Mouse (Mus musculus) neural tube, embryonic 15.5 days (tissue): ENCODE results near the gene Nfkbil1. TPM values are rescaled to one million over a fixed set of nuclear protein-coding genes. Genes with fewer than 3 reads are reported as not detected.

Experiments
- ATAC-seq: fragments of 200-750 bp; cut with Nextera tagmentation; 2 replicates; pipeline ENCODE4 v1.8.0; 2017; ENCODE audit warnings: mild to moderate bottlenecking, moderate TSS enrichment, moderate library complexity; ENCODE audit not compliant: low FRiP score
- H3K27ac ChIP-seq: fragments of 300-500 bp; sonication (generic); replicated peaks from 2 replicates; pipeline ENCODE4 v1.5.1; 2015; ENCODE audit warnings: mild to moderate bottlenecking, inconsistent platforms
- H3K27me3 ChIP-seq: fragments of 300-500 bp; sonication (generic); replicated peaks from 2 replicates; pipeline ENCODE4 v1.6.1; 2015; ENCODE audit warnings: inconsistent platforms
- H3K36me3 ChIP-seq: fragments of 300-500 bp; sonication (generic); 2 replicates; pipeline ENCODE4 v1.6.1; 2015; ENCODE audit warnings: inconsistent platforms
- H3K4me1 ChIP-seq: fragments of 300-500 bp; sonication (generic); 2 replicates; pipeline ENCODE4 v1.6.1; 2015; ENCODE audit warnings: inconsistent platforms
- H3K4me2 ChIP-seq: fragments of 300-500 bp; sonication (generic); 2 replicates; pipeline ENCODE4 v1.6.1; 2015; ENCODE audit warnings: inconsistent platforms, mild to moderate bottlenecking, moderate library complexity
- H3K4me3 ChIP-seq: fragments of 300-500 bp; sonication (generic); replicated peaks from 2 replicates; pipeline ENCODE4 v1.5.1; 2015; ENCODE audit warnings: mild to moderate bottlenecking, inconsistent platforms
- H3K9ac ChIP-seq: fragments of 300-500 bp; sonication (generic); replicated peaks from 2 replicates; pipeline ENCODE4 v1.6.1; 2015; ENCODE audit warnings: mild to moderate bottlenecking, inconsistent platforms
- H3K9me3 ChIP-seq: fragments of 300-500 bp; sonication (generic); replicated peaks from 2 replicates; pipeline ENCODE4 v1.6.1; 2016; ENCODE audit warnings: inconsistent platforms
- WGBS: fragments of 180-500 bp; shearing (Covaris S2); methylation state at CpG from one replicate; pipeline ENCODE4 v1.1.7; 2015; ENCODE audit warnings: mixed read lengths; 5-methylcytosine and 5-hydroxymethylcytosine counted together
- polyA plus RNA-seq: library from polyadenylated mRNA; unstranded; fragments of >200 nt; fragmentation: Nextera tagmentation; extraction: Ambion mirVana; gene quantifications from 2 replicates; pipeline ENCODE4 v1.2.1, GENCODE M21; 2015

Nfkbil1 gene
- polyA plus RNA-seq, result 11.2 and 12.1 TPM in 2 replicates

DNA sequence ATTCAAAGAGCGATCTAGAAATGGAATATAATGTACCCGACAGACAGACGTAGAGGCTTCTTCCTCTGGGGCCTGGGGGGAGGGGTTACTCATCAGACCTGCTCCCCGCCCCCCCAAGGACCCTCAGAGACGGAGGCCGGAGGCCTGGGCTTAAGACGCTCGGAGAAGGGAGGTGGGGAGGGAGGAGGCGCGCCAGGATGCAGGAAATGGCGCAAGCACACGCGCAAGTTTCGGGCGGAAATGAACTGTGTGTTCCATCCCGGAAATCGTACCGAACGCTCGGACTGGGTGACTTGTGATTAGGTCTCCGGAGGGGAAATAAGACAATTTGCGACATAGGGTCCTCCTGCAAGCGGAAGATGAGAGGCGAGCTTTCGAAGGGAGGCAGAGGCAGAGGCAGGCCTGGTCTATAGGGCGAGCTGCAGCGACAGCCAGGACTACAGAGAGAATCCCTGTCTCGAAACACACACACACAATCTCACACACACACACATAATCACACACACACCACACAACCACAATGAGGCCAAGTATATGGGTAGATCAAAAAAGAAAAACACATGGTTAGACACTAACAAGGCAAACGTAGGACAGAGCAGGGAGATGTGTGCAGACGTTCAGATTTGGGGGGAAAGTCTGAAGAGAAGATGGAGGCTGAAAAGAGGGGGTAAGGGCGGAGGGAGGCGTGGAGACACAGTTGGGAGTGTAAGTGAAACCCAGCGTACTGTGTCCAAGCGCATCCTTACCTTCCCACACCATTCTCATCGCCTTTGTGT, at the start of gene Nfkbil1:
Nfkbil1 (minus strand) TSS at position 179 of the 776 bp plus-strand sequence.
- Histone ChIP-seq H3K36me3 (peaks cover 9% of the 10 kb centered on the region), H3K27ac (peak within 1 kb of the TSS; percentile 92), H3K4me1 (peaks cover 59% of the 10 kb centered on the region), H3K27me3 (no peaks in the 10 kb centered on the region), H3K9ac (peak within 1 kb of the TSS; percentile 68), H3K9me3 (no peaks in the 10 kb centered on the region), H3K4me2 (peak within 1 kb of the TSS; percentile 95), H3K4me3 (peak within 1 kb of the TSS; percentile 54)
- WGBS, result under 1% methylated on average over 35 of the region's 35 CpGs
- ATAC-seq, result peak; percentile 85

- Histone ChIP-seq H3K9ac (no peak overlapping the region), H3K4me3 (no peak overlapping the region), H3K27me3 (0 out of 2 replicates have a peak, but pooled peaks cover 5% of the 10 kb centered on the region), H3K4me2 (no peak overlapping the region), H3K27ac (no peak overlapping the region), H3K9me3 (no peaks in the 10 kb centered on the region), H3K36me3 (no peaks in the 10 kb centered on the region), H3K4me1 (no peaks in the 10 kb centered on the region)
- WGBS, result 77% methylated on average over 3 of the region's 3 CpGs
- ATAC-seq, result no peak
Observed at GRCm38 (mm10) chr17:35280276-35280675, 44.7 kb upstream of the Nfkbil1 start.

- H3K27ac ChIP-seq, result no peak overlapping the region
- H3K4me1 ChIP-seq, result no peaks in the 10 kb centered on the region
- H3K4me2 ChIP-seq, result no peak overlapping the region
- 92% methylated on average over 13 of the region's 13 CpGs for WGBS
- no peaks in the 10 kb centered on the region for H3K36me3 ChIP-seq
- no peak for ATAC-seq
- H3K9me3 ChIP-seq, result no peaks in the 10 kb centered on the region
- no peak overlapping the region for H3K4me3 ChIP-seq
- 0 out of 2 replicates have a peak, but pooled peaks cover 5% of the 10 kb centered on the region for H3K27me3 ChIP-seq
- H3K9ac ChIP-seq, result no peak overlapping the region
Observed at GRCm38 (mm10) chr17:35278957-35279688, 43.5 kb upstream of the Nfkbil1 start.

DNA sequence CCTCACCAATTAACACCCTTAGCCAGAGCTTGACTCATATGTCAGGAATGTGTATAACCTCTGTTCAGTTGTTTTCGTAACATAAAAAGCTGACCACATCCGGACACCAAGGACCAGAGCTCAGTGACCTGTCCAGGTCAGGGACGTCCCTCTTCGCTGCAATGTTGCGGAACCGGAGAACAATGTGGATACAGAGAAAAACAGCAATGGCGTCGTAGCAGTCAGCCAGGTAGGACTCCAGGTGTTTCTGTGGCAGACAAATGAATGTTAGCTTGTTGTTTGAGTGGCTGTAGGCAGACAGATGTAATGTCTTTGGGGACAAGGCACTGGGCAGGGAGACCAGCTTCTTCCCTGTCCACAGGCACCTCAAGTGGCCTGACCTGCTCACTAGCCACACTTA, 42.5 kb upstream of the Nfkbil1 start:
- Histone ChIP-seq H3K9me3 (no peaks in the 10 kb centered on the region), H3K9ac (no peak overlapping the region), H3K27ac (no peak overlapping the region), H3K4me1 (no peaks in the 10 kb centered on the region), H3K36me3 (no peaks in the 10 kb centered on the region), H3K27me3 (0 out of 2 replicates have a peak, but pooled peaks cover 5% of the 10 kb centered on the region), H3K4me3 (no peak overlapping the region), H3K4me2 (no peak overlapping the region)
- ATAC-seq, result no peak
- 89% methylated on average over 8 of the region's 8 CpGs for WGBS

DNA sequence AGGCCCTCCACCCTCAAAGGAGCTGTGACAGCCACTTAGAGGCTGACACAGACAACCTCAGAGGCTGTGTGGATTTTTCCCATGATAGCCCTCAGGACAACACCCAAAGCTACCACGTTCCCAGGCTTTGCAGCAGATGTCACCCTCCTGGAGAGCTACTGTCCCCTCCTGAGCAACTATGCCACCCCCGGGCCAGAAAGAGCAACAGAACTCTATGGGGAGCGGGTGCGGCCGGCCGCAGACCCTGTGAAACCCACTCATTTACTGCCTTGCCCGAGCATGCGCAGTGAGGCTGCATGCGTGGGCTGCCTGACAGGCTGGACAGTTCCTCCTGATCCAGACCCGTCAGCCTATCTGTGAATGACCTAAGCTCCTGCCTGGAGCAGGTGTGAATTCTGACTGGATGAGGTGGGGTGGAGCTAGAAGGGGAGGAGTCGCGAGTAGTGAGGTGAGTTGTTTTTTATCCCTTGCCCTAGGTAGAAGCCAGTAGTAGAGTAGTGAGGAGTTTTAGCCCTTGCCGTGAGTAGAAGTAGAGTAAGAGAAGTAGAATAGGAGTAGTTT, 40.8 kb upstream of the Nfkbil1 start:
- H3K36me3 ChIP-seq, result no peaks in the 10 kb centered on the region
- no peak overlapping the region for H3K27ac ChIP-seq
- H3K27me3 ChIP-seq, result 0 out of 2 replicates have a peak, but pooled peaks cover 5% of the 10 kb centered on the region
- 26% methylated on average over 13 of the region's 13 CpGs for WGBS
- H3K9me3 ChIP-seq, result no peaks in the 10 kb centered on the region
- H3K9ac ChIP-seq, result no peak overlapping the region
- H3K4me3 ChIP-seq, result peak overlapping the region; percentile 14; the same call in 1 of the 2 replicates
- H3K4me1 ChIP-seq, result no peaks in the 10 kb centered on the region
- ATAC-seq, result no peak
- peak overlapping the region; percentile 38 for H3K4me2 ChIP-seq

DNA sequence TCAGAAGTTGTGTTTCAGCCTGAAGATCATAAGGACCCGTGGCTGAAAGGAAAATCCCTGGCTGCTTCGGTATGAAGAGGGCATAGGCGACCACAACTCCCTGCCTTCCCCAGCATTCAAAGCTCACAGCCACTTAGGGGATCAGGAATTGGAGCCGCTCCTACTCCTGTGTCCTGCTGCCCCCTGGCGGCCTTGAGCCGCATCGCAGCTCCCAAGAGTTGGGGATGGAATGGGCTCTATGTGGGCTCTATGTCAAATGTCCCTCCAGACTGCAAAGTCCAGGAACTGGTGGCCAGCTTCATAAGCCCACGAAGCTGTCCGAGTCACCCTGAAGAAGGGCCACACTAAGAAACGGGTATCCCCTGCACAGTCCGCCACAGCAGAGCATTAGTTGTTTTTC, 39.2 kb upstream of the Nfkbil1 start:
- H3K4me3 ChIP-seq, result no peak overlapping the region

GRCm38 (mm10) chr17:35272249-35272648, 36.7 kb upstream of the Nfkbil1 start:
- no peak for ATAC-seq
- WGBS, result 70% methylated on average over 3 of the region's 3 CpGs
- H3K4me1 ChIP-seq, result no peaks in the 10 kb centered on the region

More for the DNA sequence above, 39.2 kb upstream of the Nfkbil1 start:
- H3K27me3 ChIP-seq, result 0 out of 2 replicates have a peak, but pooled peaks cover 5% of the 10 kb centered on the region
- no peaks in the 10 kb centered on the region for H3K4me1 ChIP-seq
- no peaks in the 10 kb centered on the region for H3K9me3 ChIP-seq
- WGBS, result 7% methylated on average over 11 of the region's 11 CpGs
- no peak overlapping the region for H3K9ac ChIP-seq
- H3K36me3 ChIP-seq, result no peaks in the 10 kb centered on the region
- H3K4me2 ChIP-seq, result no peak overlapping the region
- H3K27ac ChIP-seq, result no peak overlapping the region
- peak; percentile 74; the same call in 1 of the 2 replicates for ATAC-seq

DNA sequence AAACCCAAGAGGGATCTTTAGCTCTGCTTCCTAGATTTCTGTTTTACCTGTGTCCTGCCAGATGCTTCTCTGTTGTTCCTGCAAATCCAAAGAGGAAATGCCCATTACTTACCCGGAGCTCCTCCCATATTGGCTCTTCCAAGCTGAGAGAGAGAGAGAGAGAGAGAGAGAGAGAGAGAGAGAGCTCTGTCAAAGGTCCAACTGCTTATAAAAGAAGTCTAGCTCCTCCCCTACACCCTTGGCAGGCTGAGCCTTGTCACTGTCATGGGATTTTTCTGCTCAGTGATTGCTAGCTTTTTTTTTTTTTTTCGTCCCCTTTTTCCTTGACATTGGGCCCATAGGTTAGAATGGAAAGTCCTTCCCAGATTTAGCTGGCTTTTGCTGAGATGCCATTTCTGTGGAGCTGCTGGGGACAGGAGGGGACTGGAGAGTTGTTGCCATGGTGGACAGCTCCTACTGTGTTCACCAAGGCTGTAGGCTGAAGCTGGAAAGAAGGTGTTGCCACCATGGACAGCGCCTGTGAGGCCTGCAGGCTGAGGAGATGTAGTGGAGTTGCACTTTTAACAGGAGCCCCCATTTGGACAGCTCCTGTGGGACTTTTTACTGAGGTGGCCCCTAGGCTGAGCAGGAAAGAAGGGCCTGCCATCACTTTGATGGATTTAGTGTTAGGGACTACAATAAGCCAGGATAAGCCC, 34.2 kb upstream of the Nfkbil1 start:
- H3K4me3 ChIP-seq, result no peak overlapping the region
- no peaks in the 10 kb centered on the region for H3K27me3 ChIP-seq
- H3K36me3 ChIP-seq, result peaks cover 3% of the 10 kb centered on the region; the same call in 1 of the 2 replicates
- WGBS, result 28% methylated on average over 3 of the region's 3 CpGs
- no peaks in the 10 kb centered on the region for H3K9me3 ChIP-seq
- no peaks in the 10 kb centered on the region for H3K4me1 ChIP-seq
- no peak overlapping the region for H3K27ac ChIP-seq
- ATAC-seq, result no peak
- no peak overlapping the region for H3K4me2 ChIP-seq
- H3K9ac ChIP-seq, result no peak overlapping the region

More at GRCm38 (mm10) chr17:35272249-35272648, 36.7 kb upstream of the Nfkbil1 start:
- H3K36me3 ChIP-seq, result no peaks in the 10 kb centered on the region
- no peak overlapping the region for H3K27ac ChIP-seq
- no peak overlapping the region for H3K9ac ChIP-seq
- no peaks in the 10 kb centered on the region for H3K9me3 ChIP-seq
- no peak overlapping the region for H3K4me3 ChIP-seq
- H3K27me3 ChIP-seq, result 0 out of 2 replicates have a peak, but pooled peaks cover 5% of the 10 kb centered on the region
- H3K4me2 ChIP-seq, result no peak overlapping the region

DNA sequence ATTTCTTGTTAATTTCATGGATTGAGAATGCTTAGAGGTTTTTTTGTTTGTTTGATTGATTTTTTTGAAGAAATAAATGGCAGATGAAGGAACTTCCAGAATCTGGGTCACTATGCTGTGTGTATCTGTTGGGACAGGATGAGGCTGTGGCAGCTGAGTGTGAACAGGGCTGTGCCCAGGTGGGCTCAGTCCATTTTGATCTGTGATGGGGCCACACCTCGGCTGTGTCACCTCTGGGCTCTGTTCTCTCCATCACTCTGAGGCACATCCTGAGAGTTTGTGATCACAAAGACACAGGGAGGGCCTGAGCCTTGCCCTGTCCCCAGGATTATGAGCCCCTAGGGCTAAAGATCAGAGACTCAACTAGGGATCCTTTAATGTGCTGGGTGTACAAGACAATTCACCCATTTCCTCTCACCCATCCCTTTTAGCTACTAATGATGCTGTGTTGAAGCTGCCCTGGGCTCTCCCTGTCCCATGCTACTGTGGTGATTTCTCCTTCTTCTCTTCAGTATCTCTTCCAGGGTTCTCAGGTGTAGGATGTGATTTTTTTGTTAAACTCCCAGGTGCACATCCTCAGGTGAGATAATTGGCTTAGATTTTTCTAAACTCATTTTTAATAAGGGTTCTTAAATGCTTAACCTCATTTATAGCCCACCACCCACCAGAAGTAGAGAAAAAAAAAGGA, 32.0 kb upstream of the Nfkbil1 start:
- WGBS, result 76% methylated on average over 1 of the region's 1 CpGs
- H3K4me3 ChIP-seq, result no peak overlapping the region

GRCm38 (mm10) chr17:35263523-35263883, 27.9 kb upstream of the Nfkbil1 start:
- under 1% methylated on average over 26 of the region's 31 CpGs for WGBS
- H3K27me3 ChIP-seq, result peaks cover 6% of the 10 kb centered on the region; the same call in 1 of the 2 replicates
- peak; percentile 49 for ATAC-seq

More for the DNA sequence above, 32.0 kb upstream of the Nfkbil1 start:
- Histone ChIP-seq H3K4me2 (no peak overlapping the region), H3K27ac (no peak overlapping the region), H3K9ac (no peak overlapping the region), H3K4me1 (peaks cover 13% of the 10 kb centered on the region), H3K36me3 (peaks cover 3% of the 10 kb centered on the region; the same call in 1 of the 2 replicates), H3K27me3 (no peaks in the 10 kb centered on the region), H3K9me3 (no peaks in the 10 kb centered on the region)
- no peak for ATAC-seq

More at GRCm38 (mm10) chr17:35263523-35263883, 27.9 kb upstream of the Nfkbil1 start:
- H3K4me3 ChIP-seq, result peak overlapping the region; percentile 71
- H3K9me3 ChIP-seq, result no peaks in the 10 kb centered on the region
- H3K9ac ChIP-seq, result peak overlapping the region; percentile 71
- H3K27ac ChIP-seq, result no peak overlapping the region; the same call in 1 of the 2 replicates
- peaks cover 3% of the 10 kb centered on the region; the same call in 1 of the 2 replicates for H3K36me3 ChIP-seq
- peaks cover 16% of the 10 kb centered on the region for H3K4me1 ChIP-seq
- peak overlapping the region; percentile 92 for H3K4me2 ChIP-seq
